In genomic region chr5:110548446-110548845, GRCm38 (mm10) we compare ENCODE assay signal across 20 mouse cellular contexts. TPM values are rescaled to one million over a fixed set of nuclear protein-coding genes. Genes with fewer than 3 reads are reported as not detected.
DNase-seq lines count a peak whose midpoint lies in the region; TF ChIP-seq lines count a peak whose summit lies in the region.
"Had no signal": no experiment of that assay in that cellular context is flagged by ENCODE, and none has a peak within 500 bp of the region (broad histone marks: within the 10 kb centered on the region; RNA-seq: fewer than 3 reads in every experiment).

No protein-coding gene starts in this region.

- no peaks in the 10 kb centered on the region for H3K9me3 ChIP-seq in E14TG2a.4 (ENCODE audit: low read length)
- H3K9me3 ChIP-seq: embryonic facial prominence, embryonic 13.5 days; forebrain, embryonic 12.5 days; heart, embryonic 13.5 days; hindbrain, embryonic 12.5 days had no signal

- TF ChIP-seq CTCF in E14TG2a.4 (conservative IDR thresholded peaks at IDR 0.05; ENCODE audit: low read length), result no peak

- no peaks in the 10 kb centered on the region for H3K36me3 ChIP-seq in E14TG2a.4 (ENCODE audit: insufficient read depth, low read length)
- H3K36me3 ChIP-seq: embryonic facial prominence, embryonic 13.5 days; forebrain, embryonic 12.5 days; G1E; heart, embryonic 13.5 days; hindbrain, embryonic 12.5 days had no signal

- H3K4me1 ChIP-seq in E14TG2a.4 (replicated peaks; ENCODE audit: low read depth, low read length), result peaks cover 44% of the 10 kb centered on the region

- H3K27me3 ChIP-seq in E14TG2a.4 (ENCODE audit: insufficient read depth, low read length), result peaks cover 43% of the 10 kb centered on the region

- peak; percentile 23 for DNase-seq in cerebellum, adult 8-10 months
- DNase-seq in cerebellum, postnatal 4 days (ENCODE audit: low spot score in 2 of 2), result no peak
- DNase-seq in heart, adult 11 months, result peak; percentile 72
- no peak for DNase-seq in heart, postnatal 4 days
- peak; percentile 64 for DNase-seq in brain, adult 2 months (ENCODE audit: low read depth, low spot score)
- no peak for DNase-seq in spleen, adult 18-20 months
- DNase-seq: adrenal gland, adult 8-10 months; adrenal gland, postnatal 36 days; gastrocnemius, adult 2 months; gastrocnemius, postnatal 25 days; heart, postnatal 36 days; kidney, adult 11 months; kidney, adult 9 months had no signal

- peak overlapping the region; percentile 59 for H3K4me3 ChIP-seq in E14TG2a.4 (replicated peaks; ENCODE audit: low read length)
- H3K4me3 ChIP-seq: embryonic facial prominence, embryonic 13.5 days; forebrain, embryonic 12.5 days; gastrocnemius, adult 2 months; heart, embryonic 13.5 days; hindbrain, embryonic 12.5 days had no signal

RNA-seq across cellular contexts. Expression of gene Galnt9, which starts 4.3 kb away (rescaled TPM):
- not detected for total RNA-seq in heart, postnatal 4 days (2021)
- total RNA-seq: gastrocnemius, adult 2 months; gastrocnemius, postnatal 25 days; granulocyte monocyte progenitor cell, adult 5-6 weeks; heart, postnatal 36 days had no signal

Comparison
In these comparisons a context has a peak if more than half of its experiments do, and no peak if none do; other contexts are left out.
1. DNase-seq: peak in cerebellum, adult 8-10 months (single experiment), heart, adult 11 months (single experiment) and brain, adult 2 months (single experiment); none in cerebellum, postnatal 4 days (0 of 2), heart, postnatal 4 days (single experiment) and spleen, adult 18-20 months (0 of 2).